In the genomic region with DNA sequence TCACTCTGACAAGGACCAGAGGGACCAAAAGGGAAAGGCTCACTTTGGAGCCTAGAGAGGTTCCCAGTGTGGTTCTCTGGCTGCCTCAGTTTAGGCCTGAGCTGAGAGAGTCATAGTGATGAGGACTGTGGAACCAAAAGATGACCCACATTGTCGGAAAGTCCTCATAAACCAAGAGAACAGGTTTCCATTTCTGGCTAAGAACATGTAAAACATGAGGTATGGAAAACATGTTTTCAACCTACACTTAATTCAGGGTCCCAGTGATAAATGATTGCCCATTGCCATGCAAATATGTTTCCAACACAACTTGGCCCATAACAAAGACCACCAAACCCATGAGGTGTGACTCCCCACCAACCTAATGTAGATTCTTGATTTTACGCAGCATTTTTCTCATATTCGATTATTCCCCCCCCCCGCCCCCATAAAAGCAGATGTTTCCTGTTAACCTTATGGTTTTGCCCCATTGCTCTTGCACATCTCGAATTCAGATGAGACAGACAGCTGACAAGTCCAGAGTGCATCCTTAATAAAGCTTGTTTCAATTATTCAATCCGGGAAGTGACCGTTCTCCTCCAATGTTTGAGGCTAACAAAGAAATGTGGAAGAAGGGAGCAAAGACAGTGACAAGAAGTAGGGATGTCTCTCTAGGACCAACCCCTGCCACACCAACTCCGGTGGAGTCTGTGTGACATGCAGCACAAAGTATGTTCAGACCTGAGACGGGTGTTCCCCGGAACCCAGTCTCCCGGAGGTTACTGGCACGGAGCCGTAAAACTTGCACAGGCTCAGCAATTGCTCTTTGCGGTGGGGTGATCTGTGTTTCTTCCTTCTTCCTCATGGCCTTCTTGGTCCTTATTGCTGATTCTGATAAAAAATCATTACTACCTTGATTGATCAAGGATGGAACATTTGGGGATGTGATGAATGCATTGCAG, we compare ENCODE assay signal across 13 mouse cellular contexts.
"Had no signal": no experiment of that assay in that cellular context is flagged by ENCODE, and none has a peak within 500 bp of the region (broad histone marks: within the 10 kb centered on the region; RNA-seq: fewer than 3 reads in every experiment).

No protein-coding gene starts in this region.

- H3K9ac ChIP-seq: limb, embryonic 13.5 days; liver, embryonic 14.5 days; midbrain, embryonic 15.5 days; neural tube, embryonic 12.5 days; stomach, embryonic 15.5 days had no signal

- H3K4me2 ChIP-seq: limb, embryonic 13.5 days; midbrain, embryonic 11.5 days; midbrain, embryonic 15.5 days; neural tube, embryonic 12.5 days; stomach, embryonic 15.5 days had no signal

- H3K36me3 ChIP-seq: limb, embryonic 13.5 days; midbrain, embryonic 15.5 days; neural tube, embryonic 12.5 days; stomach, embryonic 15.5 days had no signal

- H3K4me3 ChIP-seq: limb, embryonic 13.5 days; megakaryocyte, embryonic 14.5 days; midbrain, embryonic 15.5 days; neural tube, embryonic 12.5 days; stomach, embryonic 15.5 days had no signal

- H3K9me3 ChIP-seq: limb, embryonic 13.5 days; megakaryocyte, embryonic 14.5 days; midbrain, embryonic 15.5 days; neural tube, embryonic 12.5 days; stomach, embryonic 15.5 days had no signal

- ATAC-seq: midbrain, embryonic 15.5 days had no signal

- DNase-seq: kidney, adult 18-20 months; kidney, postnatal 36 days; left cerebral cortex, postnatal 4 days; retina, postnatal 1 day; thymus, adult 2 months; thymus, postnatal 25 days had no signal

- H3K27me3 ChIP-seq: limb, embryonic 13.5 days; megakaryocyte, embryonic 14.5 days; midbrain, embryonic 15.5 days; neural tube, embryonic 12.5 days; stomach, embryonic 15.5 days had no signal

- H3K27ac ChIP-seq: limb, embryonic 13.5 days; liver, embryonic 14.5 days; midbrain, embryonic 15.5 days; neural tube, embryonic 12.5 days; stomach, embryonic 15.5 days had no signal
